Mouse (Mus musculus): ENCODE measurements around the gene Olfr459. TPM values are rescaled to one million over a fixed set of nuclear protein-coding genes. Genes with fewer than 3 reads are reported as not detected.

Gene Olfr459
- not detected in 2 replicates for polyA plus RNA-seq (2012; rRNA removed)

GRCm38 (mm10) chr6:41775077-41775476 lies at the start of gene Olfr459:
Olfr459 (minus strand) TSS chr6:41775177.

Other genes starting within 250 kb of the Olfr459 start
- 40.8 and 41.1 TPM in 2 replicates for gene Ephb6, start 169.7 kb downstream of the Olfr459 start, polyA plus RNA-seq (2012; rRNA removed)
- 5.2 and 6.3 TPM in 2 replicates for gene Trpv6, start 138.8 kb downstream of the Olfr459 start, polyA plus RNA-seq (2012; rRNA removed)
- not detected in 2 replicates for gene Trpv5, start 94.4 kb downstream of the Olfr459 start, polyA plus RNA-seq (2012; rRNA removed)
- not detected in 2 replicates for gene Llcfc1, start 90.7 kb downstream of the Olfr459 start, polyA plus RNA-seq (2012; rRNA removed)
- not detected in 2 replicates for gene Kel, start 70.8 kb downstream of the Olfr459 start, polyA plus RNA-seq (2012; rRNA removed)
- not detected in 2 replicates for gene Pip, start 72.4 kb upstream of the Olfr459 start, polyA plus RNA-seq (2012; rRNA removed)
- not detected in 2 replicates for gene Sval2, start 77.8 kb upstream of the Olfr459 start, polyA plus RNA-seq (2012; rRNA removed)
- not detected in 2 replicates for gene Sval1, start 176.5 kb upstream of the Olfr459 start, polyA plus RNA-seq (2012; rRNA removed)
- not detected in 2 replicates for gene Sval3, start 193.0 kb upstream of the Olfr459 start, polyA plus RNA-seq (2012; rRNA removed)

Data from ovary, adult 2 months (tissue).